Mouse (Mus musculus): Measurements from ENCODE around the gene Kpna2. TPM values are rescaled to one million over a fixed set of nuclear protein-coding genes. Genes with fewer than 3 reads are reported as not detected.
"Not testable (repeated sequence)": the region's sequence is repeated elsewhere in the genome, so short reads cannot be mapped to it uniquely, and the experiment has no call there.

The Kpna2 gene
- total RNA-seq, 4 experiments from 2014 or later: 8.2 to 15.4 (median 13.4) TPM

GRCm38 (mm10) chr11:106985979-106986604 is 13.2 kb downstream of the Kpna2 start:
- not testable (repeated sequence) for DNase-seq (ENCODE audit: low spot score in 2 of 2)

- DNase-seq (ENCODE audit: low spot score in 2 of 2): no peak
Observed at GRCm38 (mm10) chr11:106982351-106982750, 17.0 kb downstream of the Kpna2 start.

- DNase-seq (ENCODE audit: low spot score in 2 of 2): no peak
Observed at GRCm38 (mm10) chr11:106981787-106982186, 17.6 kb downstream of the Kpna2 start.

GRCm38 (mm10) chr11:106980455-106980854 is 18.9 kb downstream of the Kpna2 start:
- DNase-seq (ENCODE audit: low spot score in 2 of 2): peak; percentile 22 to 32

GRCm38 (mm10) chr11:106976194-106976593 is 23.1 kb downstream of the Kpna2 start:
- DNase-seq (ENCODE audit: low spot score in 2 of 2): peak in 1 of 2 experiments; percentile 36

- DNase-seq (ENCODE audit: low spot score in 2 of 2): no peak
Observed at GRCm38 (mm10) chr11:106975419-106976177, 23.7 kb downstream of the Kpna2 start.

GRCm38 (mm10) chr11:106974440-106974839 is 24.9 kb downstream of the Kpna2 start:
- no peak for DNase-seq (ENCODE audit: low spot score in 2 of 2)

- DNase-seq (ENCODE audit: low spot score in 2 of 2): no peak
Observed at GRCm38 (mm10) chr11:106973016-106973415, 26.3 kb downstream of the Kpna2 start.

- DNase-seq (ENCODE audit: low spot score in 2 of 2): no peak
Observed at GRCm38 (mm10) chr11:106969798-106970197, 29.5 kb downstream of the Kpna2 start.

- peak; percentile 16 to 50 for DNase-seq (ENCODE audit: low spot score in 2 of 2)
Observed at GRCm38 (mm10) chr11:106967630-106968029, 31.7 kb downstream of the Kpna2 start.

GRCm38 (mm10) chr11:106965881-106966280 is 33.5 kb downstream of the Kpna2 start:
- no peak for DNase-seq (ENCODE audit: low spot score in 2 of 2)

- no peak for DNase-seq (ENCODE audit: low spot score in 2 of 2)
Observed at GRCm38 (mm10) chr11:106962310-106962709, 37.0 kb downstream of the Kpna2 start.

GRCm38 (mm10) chr11:106961471-106962081 is 37.8 kb downstream of the Kpna2 start:
- DNase-seq (ENCODE audit: low spot score in 2 of 2): no peak

GRCm38 (mm10) chr11:106959121-106959520 is 40.2 kb downstream of the Kpna2 start:
- no peak for DNase-seq (ENCODE audit: low spot score in 2 of 2)

GRCm38 (mm10) chr11:106958407-106959071 is 40.8 kb downstream of the Kpna2 start:
- DNase-seq (ENCODE audit: low spot score in 2 of 2): no peak

GRCm38 (mm10) chr11:106957271-106957980 is 41.9 kb downstream of the Kpna2 start:
- DNase-seq (ENCODE audit: low spot score in 2 of 2): peak; percentile 39 to 66

- no peak for DNase-seq (ENCODE audit: low spot score in 2 of 2)
Observed at GRCm38 (mm10) chr11:106954566-106954965, 44.8 kb downstream of the Kpna2 start.

- no peak for DNase-seq (ENCODE audit: low spot score in 2 of 2)
Observed at GRCm38 (mm10) chr11:106954116-106954515, 45.2 kb downstream of the Kpna2 start.

Data from gastrocnemius, adult 8-10 months (tissue).